Mouse (Mus musculus) ES-E14 (cell line): ENCODE measurements around the gene Nek8. TPM values are rescaled to one million over a fixed set of nuclear protein-coding genes. Genes with fewer than 3 reads are reported as not detected.

Experiments
- DNase-seq: peaks from one replicate; pipeline ENCODE4 v3.0.0-alpha.2; 2013; ENCODE audit warnings: low read depth, low spot score
- H3K27ac ChIP-seq: 2 replicates; pipeline ENCODE4 v1.5.1; 2012; ENCODE audit warnings: low read depth, mild to moderate bottlenecking, low read length, moderate library complexity, mixed read lengths; ENCODE audit not compliant: poor library complexity, insufficient read depth, severe bottlenecking
- H3K36me3 ChIP-seq: 2 replicates; pipeline ENCODE4 v1.6.1; 2012; ENCODE audit warnings: mild to moderate bottlenecking, low read length, moderate library complexity, mixed read lengths; ENCODE audit not compliant: control insufficient read depth, poor library complexity, insufficient read depth, severe bottlenecking
- H3K4me1 ChIP-seq, 2 experiments: fragments of 150-350 bp in 1 of 2; sonication (generic) in 1 of 2; 2 replicates each; pipeline ENCODE4 v1.6.1; 2012; ENCODE audit warnings: low read length in 2 of 2, mild to moderate bottlenecking in 1 of 2, mixed read lengths in 1 of 2; ENCODE audit not compliant: control insufficient read depth in 2 of 2, insufficient read depth in 2 of 2, poor library complexity in 1 of 2
- H3K4me3 ChIP-seq, 2 experiments: fragments of 150-350 bp in 1 of 2; sonication (generic) in 1 of 2; 2 replicates each; pipeline ENCODE4 v1.5.1; 2012; ENCODE audit warnings: low read length in 2 of 2, low read depth in 1 of 2, mild to moderate bottlenecking in 1 of 2, mixed read lengths in 1 of 2; ENCODE audit not compliant: insufficient read depth in 1 of 2, poor library complexity in 1 of 2, severe bottlenecking in 1 of 2
- H3K9ac ChIP-seq: 2 replicates; pipeline ENCODE4 v1.6.1; 2012; ENCODE audit warnings: low read depth, mild to moderate bottlenecking, low read length, mixed read lengths; ENCODE audit not compliant: poor library complexity, insufficient read depth, severe bottlenecking
- H3K9me3 ChIP-seq: fragments of 150-350 bp; sonication (generic); 2 replicates; pipeline ENCODE4 v1.6.1; 2012; ENCODE audit warnings: low read depth, mild to moderate bottlenecking, low read length; ENCODE audit not compliant: control insufficient read depth, insufficient read depth
- CHD2 ChIP-seq: IDR thresholded peaks from 2 replicates; pipeline ENCODE4 v1.6.1; 2014; ENCODE audit warnings: mild to moderate bottlenecking, low read depth, low read length, inconsistent platforms
- HCFC1 ChIP-seq: IDR thresholded peaks from 2 replicates; pipeline ENCODE4 v1.6.1; 2012; ENCODE audit warnings: low read length, inconsistent platforms, borderline replicate concordance; ENCODE audit not compliant: insufficient read depth
- MAFK ChIP-seq: IDR thresholded peaks from 2 replicates; pipeline ENCODE4 v1.6.1; 2014; ENCODE audit warnings: mild to moderate bottlenecking, low read depth, low read length, inconsistent platforms; ENCODE audit not compliant: insufficient read depth
- ZC3H11A ChIP-seq: IDR thresholded peaks from 2 replicates; pipeline ENCODE4 v1.6.1; 2012; ENCODE audit warnings: low read depth, mild to moderate bottlenecking, inconsistent platforms, low read length, borderline replicate concordance
- ZNF384 ChIP-seq: IDR thresholded peaks from 2 replicates; pipeline ENCODE4 v1.6.1; 2012; ENCODE audit warnings: low read depth, low read length, inconsistent platforms
- in situ Hi-C, 2 experiments: fragments of 600-800 bp; cut with MboI; formaldehyde crosslinking; loops; one replicate each; pipeline ENCODE4 v1.15.1; 2025; ENCODE audit warnings: low sequenced_read_pairs in 2 of 2, inconsistent platforms in 1 of 2; ENCODE audit not compliant: unreplicated experiment in 2 of 2
- total RNA-seq: library from RNA; depleted of rRNA; stranded (reverse); fragments of 300-350 nt; gene quantifications from 2 replicates; pipeline ENCODE4 v1.2.3, GENCODE M21; 2012

Gene Nek8
- total RNA-seq, 1 experiment = 15.3 TPM

- peaks cover 34% of the 10 kb centered on the region for H3K36me3 ChIP-seq
- H3K4me1 ChIP-seq = no peaks in the 10 kb centered on the region; a peak in 1 of 4 replicates
- no peaks in the 10 kb centered on the region for H3K9me3 ChIP-seq
- peak overlapping the region; percentile 100 for H3K9ac ChIP-seq
- in situ Hi-C loops = no loop called here
- H3K4me3 ChIP-seq = peak overlapping the region; percentile 88 to 89
- no peak for DNase-seq
- TF ChIP-seq ZC3H11A = no peak
- TF ChIP-seq MAFK = no peak
- no peak for TF ChIP-seq ZNF384
- TF ChIP-seq HCFC1 = no peak
- TF ChIP-seq CHD2 = no peak
- H3K27ac ChIP-seq = peak overlapping the region; percentile 94; the same call in 1 of the 2 replicates
Measured at GRCm38 (mm10) chr11:78182450-78182849, 6.0 kb upstream of the Nek8 start.

GRCm38 (mm10) chr11:78181830-78182357, 5.4 kb upstream of the Nek8 start:
- in situ Hi-C loops = no loop called here
- TF ChIP-seq MAFK (no peak), HCFC1 (no peak), ZC3H11A (no peak), CHD2 (no peak), ZNF384 (no peak)
- H3K4me3 ChIP-seq = peak overlapping the region; percentile 88 to 89
- H3K4me1 ChIP-seq = no peaks in the 10 kb centered on the region; a peak in 1 of 4 replicates
- H3K9ac ChIP-seq = peak overlapping the region; percentile 100
- peaks cover 34% of the 10 kb centered on the region for H3K36me3 ChIP-seq
- DNase-seq = no peak
- H3K27ac ChIP-seq = peak overlapping the region; percentile 94; the same call in 1 of the 2 replicates
- H3K9me3 ChIP-seq = no peaks in the 10 kb centered on the region

- DNase-seq = no peak
- H3K4me1 ChIP-seq = no peaks in the 10 kb centered on the region; a peak in 1 of 4 replicates
- no peaks in the 10 kb centered on the region for H3K9me3 ChIP-seq
- TF ChIP-seq ZNF384 (no peak), ZC3H11A (no peak), HCFC1 (no peak), CHD2 (no peak; the same call in 1 of the 2 replicates), MAFK (no peak)
- H3K27ac ChIP-seq = peak overlapping the region; percentile 14; the same call in 1 of the 2 replicates
- peak overlapping the region; percentile 32; the same call in 1 of the 2 replicates for H3K9ac ChIP-seq
- peaks cover 34% of the 10 kb centered on the region for H3K36me3 ChIP-seq
- in situ Hi-C loops = no loop called here
- H3K4me3 ChIP-seq = peak overlapping the region in 1 of 2 experiments; percentile 88; a peak in 2 of 4 replicates
Measured at GRCm38 (mm10) chr11:78180081-78180761, 3.7 kb upstream of the Nek8 start.

GRCm38 (mm10) chr11:78179438-78179999, 3.0 kb upstream of the Nek8 start:
- Histone ChIP-seq H3K36me3 (peaks cover 34% of the 10 kb centered on the region), H3K9ac (peak overlapping the region; percentile 99), H3K4me3 (peak overlapping the region; percentile 88 to 90), H3K9me3 (no peaks in the 10 kb centered on the region), H3K4me1 (no peaks in the 10 kb centered on the region; a peak in 1 of 4 replicates), H3K27ac (peak overlapping the region; percentile 8; the same call in 1 of the 2 replicates)
- TF ChIP-seq ZC3H11A (no peak), CHD2 (peak; percentile 7; the same call in 1 of the 2 replicates), MAFK (no peak)
- DNase-seq = no peak
- in situ Hi-C loops = no loop called here
